Mouse (Mus musculus): ENCODE results near the gene Cd33. TPM values are rescaled to one million over a fixed set of nuclear protein-coding genes. Genes with fewer than 3 reads are reported as not detected.

Cd33 gene
- total RNA-seq (2021): 1 to 10 TPM; 4.4 to 5.5 TPM
- long read RNA-seq, experiment 1, partial matches to known transcripts: 1 of 2 reads
- long read RNA-seq, experiment 1, other reads (novel, unspliced or antisense): 1 of 2 reads
- long read RNA-seq, experiment 2, full-length matches to known transcripts: 1 of 2 reads
- long read RNA-seq, experiment 2, partial matches to known transcripts: 0 of 2 reads
- long read RNA-seq, experiment 2, other reads (novel, unspliced or antisense): 1 of 2 reads

DNA sequence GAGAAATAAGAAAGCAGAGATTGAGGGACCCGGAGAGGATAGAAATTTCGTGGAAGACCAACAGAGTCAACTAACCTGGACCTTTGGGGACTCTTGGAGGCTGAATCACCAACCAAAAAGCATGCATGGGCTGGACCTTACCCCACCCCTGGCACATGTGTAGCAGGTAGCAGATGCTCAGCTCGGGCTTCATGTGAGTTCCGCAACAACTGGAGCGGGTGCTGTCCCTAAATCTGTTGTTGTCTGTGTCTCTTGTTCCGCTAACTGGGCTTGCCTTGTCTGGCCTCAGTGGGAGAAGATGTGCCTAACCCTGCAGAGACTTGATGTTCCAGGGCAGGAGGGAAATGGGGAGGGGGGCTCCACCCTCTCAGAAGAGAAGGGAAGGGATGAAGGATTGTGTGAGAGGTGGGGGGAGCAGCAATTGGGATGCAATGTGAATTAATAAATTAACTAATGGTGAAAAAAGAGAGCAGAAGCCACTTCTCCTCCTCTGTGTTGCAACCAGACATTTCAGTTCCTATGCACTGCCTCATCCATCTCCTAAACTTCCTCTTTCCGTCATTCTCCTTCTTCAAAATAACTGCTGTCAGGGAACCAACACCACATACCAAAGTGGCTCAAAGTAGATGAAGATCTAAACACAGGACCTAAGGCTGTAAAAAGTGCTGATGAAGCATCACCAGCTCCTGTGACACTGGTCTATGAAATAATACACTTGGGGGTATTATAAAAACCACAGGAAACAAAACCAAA lies at the start of gene Cd33:
Cd33 (minus strand) TSS at position 204 of the 753 bp plus-strand sequence.
- no peak for DNase-seq (ENCODE audit: low spot score in 2 of 2)

DNA sequence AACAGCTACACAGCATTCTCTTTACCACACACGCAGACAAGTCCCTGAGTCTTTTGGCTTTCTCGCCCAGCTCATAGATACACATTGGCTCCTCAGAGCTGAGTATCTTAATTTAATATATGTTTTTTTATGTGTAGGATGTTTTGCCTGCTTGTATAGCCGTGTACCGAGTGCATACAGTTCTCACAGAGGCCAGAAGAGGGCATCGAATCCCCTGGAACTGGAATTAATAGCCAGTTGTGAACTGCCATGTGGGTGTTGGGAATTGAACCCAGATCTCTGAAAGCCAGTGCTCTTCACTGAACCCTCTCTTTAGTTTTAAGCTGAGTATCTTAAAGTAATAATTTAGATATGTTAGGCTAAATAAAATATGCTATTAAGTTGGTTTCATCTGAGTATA lies 40.6 kb upstream of the Cd33 start:
- no peak for DNase-seq (ENCODE audit: low spot score in 2 of 2)

DNA sequence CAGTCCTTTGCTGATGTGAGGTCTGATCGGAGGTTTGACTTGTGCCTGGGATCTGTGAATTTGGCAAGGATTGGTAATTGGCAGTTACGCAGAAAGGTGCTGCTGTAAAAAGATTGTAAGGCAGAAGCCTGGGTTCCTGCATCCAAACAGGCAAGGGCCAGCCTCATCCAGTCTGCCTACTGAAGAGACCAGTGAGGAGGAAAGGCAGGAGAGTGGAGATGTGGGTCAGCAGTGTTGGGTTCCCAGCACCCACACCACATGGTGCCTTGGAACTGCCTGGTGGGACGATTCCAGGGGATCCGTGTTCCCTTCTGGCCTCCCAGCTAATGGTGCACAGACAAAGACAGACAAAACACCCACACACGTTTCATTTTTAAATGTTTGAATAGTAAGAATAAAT lies 36.3 kb upstream of the Cd33 start:
- DNase-seq (ENCODE audit: low spot score in 2 of 2): no peak

DNA sequence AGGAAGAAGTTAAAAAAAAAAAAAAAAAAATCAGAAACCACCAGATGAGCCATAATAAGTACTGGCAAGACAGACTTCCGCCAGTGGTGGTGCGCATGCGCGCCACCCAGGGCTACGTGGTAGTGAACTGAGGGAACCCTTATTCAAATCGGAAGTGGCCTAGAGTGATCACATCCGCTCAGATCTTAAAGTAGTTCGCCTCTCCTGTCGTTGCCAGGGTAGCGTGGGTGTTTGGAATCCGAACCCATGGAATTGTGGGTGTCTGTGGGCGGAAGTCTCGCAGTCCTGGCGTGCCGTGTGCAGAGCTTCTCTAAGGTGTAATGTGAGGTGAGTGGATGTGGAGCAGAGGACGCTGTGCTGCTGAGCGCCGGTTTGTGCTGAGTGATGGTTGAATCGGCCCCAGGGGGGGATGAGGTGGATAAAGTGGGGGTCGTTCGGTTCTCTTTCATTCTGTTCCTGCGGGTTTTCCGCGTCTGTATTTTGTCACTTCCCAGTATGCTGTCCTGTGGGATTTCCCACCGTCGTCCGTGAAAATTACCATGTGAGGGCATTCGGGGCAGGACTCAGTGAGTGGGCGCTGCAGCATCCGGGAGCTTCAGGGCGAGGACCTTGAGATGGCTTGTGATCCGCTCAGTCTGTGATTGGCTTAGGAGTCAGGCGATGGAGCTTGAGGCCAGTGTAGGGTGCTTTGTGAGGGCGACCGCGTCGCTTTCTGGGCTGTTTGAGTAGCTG lies 35.4 kb upstream of the Cd33 start, which contains the start of gene Zfp719:
Zfp719 (plus strand) TSS at position 171 of the 732 bp plus-strand sequence.
- DNase-seq (ENCODE audit: low spot score in 2 of 2): peak; percentile 81 to 89

DNA sequence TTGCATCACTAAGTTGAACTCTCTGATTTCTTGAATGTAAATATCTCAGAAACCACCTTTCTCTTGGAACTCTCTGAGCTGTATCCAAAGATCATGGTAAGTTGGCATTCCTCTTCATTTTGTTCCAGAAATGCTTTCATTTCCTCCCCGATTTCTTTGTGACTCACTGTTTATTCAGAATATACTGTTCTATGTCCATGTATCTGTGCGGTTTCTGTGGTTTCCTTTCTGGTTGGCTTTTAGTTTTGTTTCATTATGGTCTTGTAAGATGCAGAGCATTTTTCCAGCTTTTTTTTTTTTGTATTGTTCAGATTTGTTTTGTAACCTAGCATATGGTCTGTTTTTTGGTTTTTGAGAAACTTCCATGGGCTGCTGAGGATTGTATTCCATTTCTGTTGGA lies 27.0 kb upstream of the Cd33 start:
- DNase-seq (ENCODE audit: low spot score in 2 of 2): no peak

DNA sequence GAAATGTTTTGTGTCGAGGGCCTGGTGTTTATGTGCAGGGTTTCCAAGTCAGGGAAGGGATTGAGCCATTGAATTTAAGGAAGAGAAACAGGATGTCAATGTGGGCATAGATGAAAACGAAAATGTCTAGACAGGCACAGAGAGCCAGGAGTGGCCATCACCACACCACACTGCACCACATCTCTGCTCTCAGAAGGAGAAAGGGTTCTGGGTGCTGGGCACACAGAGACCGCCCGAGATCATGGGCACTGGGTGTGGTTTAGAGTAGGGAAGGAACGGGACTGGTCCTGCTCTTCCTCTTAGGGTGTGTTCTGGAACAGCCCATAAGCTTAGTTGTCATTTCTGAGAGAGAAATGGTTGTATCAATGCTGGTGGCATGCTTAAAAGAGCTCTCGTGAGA lies 19.1 kb upstream of the Cd33 start:
- DNase-seq (ENCODE audit: low spot score in 2 of 2): no peak

DNA sequence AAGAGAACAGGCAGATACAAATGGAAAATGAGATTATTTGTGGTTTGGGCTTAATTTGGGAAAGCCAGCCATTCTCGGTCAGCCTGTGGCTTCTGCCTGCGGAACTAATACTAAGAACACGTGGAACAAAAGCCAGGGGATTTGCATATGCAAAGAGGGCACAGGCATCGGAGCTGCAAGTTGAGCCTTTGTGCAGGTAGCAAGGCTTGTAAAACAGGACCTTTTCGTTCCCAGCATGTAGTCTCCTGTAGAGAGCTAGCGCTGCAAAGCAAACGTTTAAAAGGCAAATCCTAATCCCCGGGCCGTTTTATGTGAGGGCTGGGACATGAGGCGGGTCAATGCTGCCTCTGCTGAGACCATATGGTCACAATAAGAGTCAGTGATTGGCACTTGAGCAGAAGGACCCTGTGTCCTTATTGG lies 18.4 kb upstream of the Cd33 start:
- no peak for DNase-seq (ENCODE audit: low spot score in 2 of 2)

DNA sequence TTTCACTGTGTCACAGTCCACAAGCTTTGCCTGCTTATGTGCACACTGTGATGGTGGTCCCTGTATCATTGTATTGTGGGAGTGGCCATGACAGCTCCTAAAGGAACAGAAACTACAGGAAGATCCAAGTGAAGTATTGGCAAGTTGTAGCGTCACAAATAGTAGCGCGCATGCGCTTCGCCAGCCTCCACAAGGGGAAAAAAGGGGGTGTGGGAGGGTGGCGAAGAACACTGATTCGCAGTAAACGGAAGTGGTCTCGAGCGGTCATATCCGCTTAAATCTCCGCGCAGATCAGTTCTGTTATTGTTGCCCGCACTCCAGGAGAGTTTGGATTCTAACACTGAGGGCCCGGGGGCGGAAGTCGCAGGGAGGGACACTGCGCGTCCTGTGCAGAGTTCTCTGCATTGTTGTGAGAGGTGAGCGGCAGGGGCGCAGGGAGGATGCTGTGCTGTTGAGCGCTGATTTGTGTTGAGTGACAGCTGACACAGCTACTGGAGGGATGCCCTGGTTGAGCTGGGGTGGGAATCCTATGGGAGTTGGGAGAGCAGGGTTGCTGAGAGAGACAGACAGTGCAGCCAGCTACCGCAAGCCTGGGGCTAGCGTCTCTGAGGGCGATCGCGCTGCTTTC lies 17.9 kb upstream of the Cd33 start, which contains the start of gene Zfp658:
Zfp658 (plus strand) TSS at position 251 of the 628 bp plus-strand sequence.
- peak; percentile 73 to 84 for DNase-seq (ENCODE audit: low spot score in 2 of 2)

DNA sequence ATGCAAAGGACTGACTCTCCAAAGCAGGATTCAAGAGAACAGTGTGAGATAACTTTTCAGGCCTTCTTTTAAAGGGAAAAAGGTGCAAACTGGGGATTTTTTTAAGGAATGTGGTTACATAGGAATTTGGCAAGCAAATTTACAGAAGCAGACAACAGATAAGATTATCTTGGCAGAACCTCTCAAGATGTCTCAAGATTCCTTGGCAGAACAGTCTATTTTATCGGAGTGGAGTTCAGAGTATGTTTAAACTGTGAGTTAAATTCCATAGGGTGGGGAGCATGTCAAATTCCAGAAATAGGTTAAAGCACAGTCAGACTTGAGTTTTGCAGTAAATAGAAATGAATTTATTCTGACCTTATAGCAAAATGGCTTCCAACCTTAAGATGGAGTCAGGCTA lies 12.7 kb upstream of the Cd33 start:
- no peak for DNase-seq (ENCODE audit: low spot score in 2 of 2)

DNA sequence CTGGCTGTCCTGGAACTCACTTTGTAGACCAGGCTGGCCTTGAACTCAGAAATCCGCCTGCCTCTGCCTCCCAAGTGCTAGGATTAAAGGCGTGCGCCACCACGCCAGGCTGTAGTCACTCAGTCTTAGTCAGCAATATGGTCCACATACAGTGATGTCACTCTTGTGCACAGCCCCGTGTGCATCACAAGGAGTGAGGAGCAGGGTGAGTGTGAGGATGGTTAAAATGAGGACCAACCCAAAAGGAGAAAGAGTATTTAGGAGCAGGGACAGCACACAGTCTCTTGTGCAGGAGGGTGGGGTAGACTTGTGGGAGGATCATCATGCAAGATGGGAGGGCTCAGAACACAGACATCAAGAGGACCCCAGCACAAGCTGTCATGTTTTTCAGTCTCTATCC lies 11.1 kb upstream of the Cd33 start:
- DNase-seq (ENCODE audit: low spot score in 2 of 2): no peak

DNA sequence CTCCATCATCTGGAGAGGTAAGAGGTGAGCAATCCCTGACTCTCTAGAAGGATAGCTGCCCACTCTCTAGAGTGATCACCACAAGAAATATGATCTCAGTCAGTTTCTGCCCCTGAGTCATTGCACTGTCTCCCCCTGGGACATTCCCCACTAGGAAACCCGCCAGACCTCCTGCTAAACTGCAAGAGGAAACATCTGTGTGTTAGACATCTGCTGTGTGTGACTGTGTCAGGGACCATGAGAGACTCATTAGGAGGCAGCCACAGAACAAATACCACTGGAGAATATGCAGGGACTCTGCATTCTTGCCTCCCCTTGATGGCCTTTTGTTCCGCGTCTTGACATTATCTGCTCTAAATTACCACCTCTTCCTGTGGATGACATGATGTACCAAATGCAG lies 10.3 kb upstream of the Cd33 start:
- peak; percentile 40 to 67 for DNase-seq (ENCODE audit: low spot score in 2 of 2)

DNA sequence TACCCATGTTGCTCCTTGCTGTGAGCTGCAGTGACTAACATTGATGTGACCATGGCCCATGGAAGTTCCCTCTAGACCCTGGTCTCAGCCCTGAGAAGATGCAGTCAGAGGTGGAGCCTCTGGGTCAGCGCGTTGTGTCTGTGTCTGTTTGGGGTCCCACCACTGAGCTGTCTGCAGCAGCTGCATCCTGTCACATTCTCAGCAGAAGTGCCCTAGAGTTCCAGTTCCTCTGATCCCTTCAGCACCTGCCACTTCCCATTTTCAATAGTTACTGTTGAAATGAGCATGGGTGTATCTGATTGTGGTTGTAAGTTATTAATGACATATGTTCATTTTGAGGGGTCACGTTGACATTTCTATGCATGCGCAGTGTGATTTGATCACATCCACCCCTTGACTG lies 8.9 kb upstream of the Cd33 start:
- no peak for DNase-seq (ENCODE audit: low spot score in 2 of 2)

DNA sequence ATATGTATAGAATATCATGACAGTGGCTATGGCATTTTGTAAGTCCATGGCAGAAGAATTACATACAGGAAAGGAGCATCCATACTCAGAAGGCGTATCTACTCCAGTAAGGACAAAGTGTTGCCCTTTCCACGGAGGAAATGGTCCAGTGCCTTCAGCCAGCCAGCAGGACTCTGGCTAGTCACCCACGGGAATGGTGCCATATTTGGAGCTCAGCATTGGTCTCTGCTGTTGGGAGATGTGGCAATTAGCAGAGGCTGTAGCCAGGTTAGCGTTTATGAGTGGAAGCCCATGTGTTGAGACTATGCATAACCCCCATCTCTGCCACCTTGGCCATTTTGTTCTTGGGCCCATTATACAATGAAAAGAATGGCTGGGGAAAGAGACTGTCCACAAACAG lies 4.0 kb upstream of the Cd33 start:
- DNase-seq (ENCODE audit: low spot score in 2 of 2): no peak

DNA sequence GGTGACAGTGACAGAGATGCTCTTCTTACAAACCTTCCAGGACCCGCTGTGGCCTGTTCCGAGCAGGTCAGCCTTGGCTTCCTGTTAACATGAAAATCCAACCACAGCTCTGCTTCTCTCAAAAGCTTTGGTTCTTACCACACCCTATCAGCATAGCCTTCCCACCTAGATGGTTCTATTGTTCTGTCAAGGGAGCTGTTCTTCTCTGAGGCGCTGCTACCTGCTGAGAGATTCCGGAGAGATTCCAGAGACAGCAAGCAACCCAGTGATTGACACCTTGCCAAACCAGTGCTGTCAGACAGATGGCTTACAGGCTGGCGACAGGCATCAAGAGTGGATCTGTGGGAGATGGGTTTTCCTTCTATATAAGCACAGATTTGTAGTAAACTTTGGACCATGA lies 3.4 kb upstream of the Cd33 start:
- no peak for DNase-seq (ENCODE audit: low spot score in 2 of 2)

DNA sequence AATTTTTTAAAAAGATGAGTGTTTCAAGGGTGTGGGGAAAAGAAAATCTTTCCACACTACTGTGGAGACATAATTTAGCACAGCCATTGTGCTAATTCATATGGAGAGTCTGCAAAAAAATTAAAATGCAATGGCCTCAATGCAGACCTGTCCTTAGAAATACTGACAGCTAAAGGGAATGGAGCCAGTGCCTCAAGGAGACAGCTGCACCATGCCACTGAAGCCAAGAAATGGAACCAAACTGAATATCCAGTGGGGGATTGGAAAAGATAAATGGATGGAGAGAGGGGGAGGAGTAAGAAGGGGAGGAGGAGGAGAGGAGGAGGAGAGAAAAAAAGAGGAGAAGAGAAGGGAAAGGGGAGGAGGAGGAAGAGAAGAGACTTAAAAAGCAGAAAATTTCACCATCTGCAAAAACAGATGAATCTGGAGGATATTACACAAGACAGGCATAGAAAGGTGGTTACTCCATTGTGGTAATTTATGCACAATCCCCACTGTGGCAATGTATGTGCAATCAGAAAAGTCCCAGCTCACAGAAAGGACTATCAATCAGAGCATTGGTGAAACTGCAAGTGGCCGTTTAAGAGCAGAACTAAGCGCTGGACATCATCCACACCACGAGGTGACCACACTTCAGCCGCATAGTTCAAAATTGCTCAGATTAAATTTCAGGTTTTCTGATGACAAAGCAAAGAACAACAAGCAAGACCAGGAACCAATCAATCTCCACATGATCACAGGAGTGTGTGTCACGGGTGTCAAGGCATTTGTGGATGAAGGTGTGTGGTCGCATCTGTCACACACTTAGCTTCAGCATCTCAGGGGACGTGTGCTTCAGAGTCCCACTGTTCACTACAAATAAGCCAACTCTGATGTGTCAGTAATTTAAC lies 1.7 kb upstream of the Cd33 start:
- DNase-seq (ENCODE audit: low spot score in 2 of 2): no peak

DNA sequence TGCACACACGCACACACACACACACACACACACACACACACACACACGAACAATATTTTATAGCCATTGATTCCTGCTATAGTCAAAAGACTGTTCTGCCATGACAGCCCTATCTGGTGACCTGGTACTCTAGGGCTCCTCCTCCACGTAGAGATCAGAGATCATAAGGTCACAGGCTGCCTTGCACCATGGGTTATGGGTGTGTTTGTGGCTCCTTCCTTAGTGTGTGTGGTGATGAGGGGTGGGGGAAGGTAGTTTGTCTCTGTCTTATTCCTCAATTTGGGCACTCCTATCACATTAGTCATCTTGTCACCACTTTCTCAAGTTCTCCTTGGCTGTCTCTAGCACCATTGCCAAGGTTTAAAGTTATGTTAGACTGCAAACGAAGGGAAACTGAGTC lies 5.7 kb downstream of the Cd33 start:
- no peak for DNase-seq (ENCODE audit: low spot score in 2 of 2)

DNA sequence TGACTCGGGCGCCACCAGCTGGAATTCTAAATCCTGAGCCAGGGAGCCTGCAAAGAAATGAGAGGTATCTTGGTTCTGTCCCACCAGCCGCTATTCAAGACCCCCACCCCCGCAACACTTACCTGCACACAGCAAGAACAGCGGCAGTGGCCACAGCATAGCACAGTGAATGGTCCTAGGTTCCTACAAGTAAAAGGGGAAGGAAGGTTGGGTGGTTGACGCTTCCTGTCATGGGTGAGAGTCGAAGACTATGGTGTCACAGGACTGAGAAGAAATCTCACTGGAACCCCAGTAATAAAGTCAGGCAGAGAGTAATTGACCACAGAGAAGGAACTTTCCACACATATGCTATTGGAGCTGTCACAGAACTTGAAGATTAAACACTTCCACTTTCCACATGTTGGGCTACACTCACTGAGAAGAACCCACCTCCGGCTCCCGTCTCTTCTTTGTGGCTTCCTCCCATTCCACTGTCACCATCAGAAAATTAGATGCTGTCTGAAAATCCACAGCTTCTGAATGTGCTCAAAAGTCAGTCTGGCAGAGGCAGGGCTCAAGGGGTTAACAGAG lies 11.2 kb downstream of the Cd33 start:
- DNase-seq (ENCODE audit: low spot score in 2 of 2): no peak

DNA sequence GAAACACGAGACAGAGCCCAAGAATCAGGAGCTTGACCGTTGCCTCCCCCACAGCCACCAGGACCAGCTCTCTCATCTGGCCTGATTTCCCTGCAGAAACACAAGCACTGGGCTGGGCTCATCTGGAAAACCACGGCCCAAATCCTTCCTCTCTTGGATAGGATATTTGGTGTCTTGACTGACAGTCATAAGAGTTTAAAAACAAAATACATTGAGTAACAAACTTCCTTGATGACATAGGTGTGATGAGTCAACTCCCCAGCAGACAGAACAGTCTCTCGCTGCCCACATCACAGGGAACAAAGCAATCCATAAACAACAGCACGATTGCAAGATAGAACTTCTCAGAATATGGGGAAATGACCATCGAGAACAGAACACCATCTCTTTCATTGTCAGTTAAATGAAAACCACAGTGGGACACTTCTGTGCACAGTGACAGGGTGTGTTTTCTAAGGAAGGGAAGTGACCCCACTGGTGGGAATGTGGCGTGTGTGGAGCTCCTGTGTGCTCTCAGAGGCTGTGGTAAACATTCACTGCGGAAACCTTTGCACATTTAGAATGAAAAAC lies 13.9 kb downstream of the Cd33 start:
- no peak for DNase-seq (ENCODE audit: low spot score in 2 of 2)

DNA sequence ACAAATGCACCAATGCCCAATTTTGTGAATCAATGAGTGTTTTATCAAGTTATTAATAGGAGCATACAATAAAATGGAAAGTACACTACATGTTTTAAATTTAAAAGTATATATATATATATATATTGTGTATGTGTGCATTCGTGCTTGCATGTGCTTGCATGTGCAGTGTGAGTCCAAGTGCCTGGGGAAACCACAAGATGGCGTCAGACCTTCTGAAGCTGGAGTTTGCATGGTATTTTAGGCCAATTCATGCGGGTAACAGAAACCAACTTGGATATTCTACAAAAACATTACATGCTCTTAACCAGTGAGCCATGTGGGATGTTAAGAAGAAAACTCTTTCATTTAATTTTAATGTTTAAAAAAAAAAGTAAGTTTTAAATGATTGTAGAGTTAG lies 18.9 kb downstream of the Cd33 start:
- DNase-seq (ENCODE audit: low spot score in 2 of 2): no peak

DNA sequence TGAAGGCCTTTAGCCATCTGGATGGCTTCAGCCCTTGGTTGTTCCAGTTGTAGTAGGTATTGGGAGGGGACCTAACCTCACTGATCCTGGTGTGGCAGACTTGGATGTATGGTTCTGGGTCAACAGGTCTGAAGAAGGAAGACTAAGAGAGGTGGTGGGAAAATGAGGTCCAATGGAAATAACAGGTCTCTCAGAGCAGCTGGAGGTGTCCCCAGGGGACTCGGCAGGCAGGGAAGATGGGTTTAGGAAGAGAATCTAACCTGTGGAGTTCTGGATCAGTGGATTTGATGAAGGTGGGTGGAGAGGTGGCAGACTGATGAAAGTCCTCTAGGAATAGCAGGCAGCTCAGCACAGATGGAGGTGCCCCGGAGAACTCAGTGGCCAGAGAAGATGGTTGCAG lies 21.5 kb downstream of the Cd33 start:
- no peak for DNase-seq (ENCODE audit: low spot score in 2 of 2)
